Mouse (Mus musculus) embryonic facial prominence, embryonic 11.5 days (tissue): ENCODE data around the gene Fchsd2. TPM values are rescaled to one million over a fixed set of nuclear protein-coding genes. Genes with fewer than 3 reads are reported as not detected.

ENCODE experiments used
- ATAC-seq: fragments of 200-750 bp; cut with Nextera tagmentation; replicated peaks from 2 replicates; pipeline ENCODE4 v1.8.0; 2017; ENCODE audit warnings: low read depth; ENCODE audit not compliant: insufficient number of reproducible peaks, low FRiP score, low TSS enrichment
- DNase-seq: peaks from one replicate; pipeline ENCODE4 v3.0.0-alpha.2; 2015; ENCODE audit warnings: low spot score
- H3K27ac ChIP-seq: fragments of 300-500 bp; sonication (generic); replicated peaks from 2 replicates; pipeline ENCODE4 v1.5.1; 2014; ENCODE audit warnings: mild to moderate bottlenecking, low read depth, low read length, control low read depth
- H3K27me3 ChIP-seq: fragments of 300-500 bp; sonication (generic); 2 replicates; pipeline ENCODE4 v1.6.1; 2014; ENCODE audit warnings: mild to moderate bottlenecking, low read length, moderate library complexity, mixed read lengths; ENCODE audit not compliant: control insufficient read depth, insufficient read depth
- H3K36me3 ChIP-seq: fragments of 300-500 bp; sonication (generic); replicated peaks from 2 replicates; pipeline ENCODE4 v1.6.1; 2014; ENCODE audit warnings: low read depth, mild to moderate bottlenecking, low read length, moderate library complexity, mixed read lengths; ENCODE audit not compliant: control insufficient read depth, insufficient read depth
- H3K4me1 ChIP-seq: fragments of 300-500 bp; sonication (generic); 2 replicates; pipeline ENCODE4 v1.6.1; 2014; ENCODE audit warnings: low read length, mixed read lengths; ENCODE audit not compliant: control insufficient read depth, insufficient read depth
- H3K4me2 ChIP-seq: fragments of 300-500 bp; sonication (generic); 2 replicates; pipeline ENCODE4 v1.6.1; 2014; ENCODE audit warnings: low read depth, mild to moderate bottlenecking, control low read depth, low read length, moderate library complexity
- H3K4me3 ChIP-seq: fragments of 300-500 bp; sonication (generic); 2 replicates; pipeline ENCODE4 v1.5.1; 2014; ENCODE audit warnings: low read depth, low read length, control low read depth
- H3K9ac ChIP-seq: fragments of 300-500 bp; sonication (generic); replicated peaks from 2 replicates; pipeline ENCODE4 v1.6.1; 2014; ENCODE audit warnings: mild to moderate bottlenecking, control low read depth, low read length
- H3K9me3 ChIP-seq: fragments of 300-500 bp; sonication (generic); replicated peaks from 2 replicates; pipeline ENCODE4 v1.6.1; 2016; ENCODE audit warnings: mild to moderate bottlenecking, low read length, inconsistent platforms, mixed read lengths; ENCODE audit not compliant: control insufficient read depth
- WGBS: fragments of 180-500 bp; shearing (Covaris S2); extraction: QIAGEN DNeasy Blood & Tissue Kit; methylation state at CpG from one replicate; pipeline ENCODE4 v1.1.7; 2014; 5-methylcytosine and 5-hydroxymethylcytosine counted together
- polyA plus RNA-seq: library from polyadenylated mRNA; unstranded; fragments of >200 nt; fragmentation: Nextera tagmentation; extraction: Ambion mirVana; gene quantifications from 2 replicates; pipeline ENCODE4 v1.2.1, GENCODE M21; 2014

Fchsd2 gene
- polyA plus RNA-seq, 1 experiment from 2014 or later: 23.9 TPM

GRCm38 (mm10) chr7:101130646-101131045 lies 38.0 kb downstream of the Fchsd2 start:
- Histone ChIP-seq H3K4me2 (no peak overlapping the region), H3K27ac (no peak overlapping the region), H3K4me3 (no peak overlapping the region), H3K9ac (no peak overlapping the region), H3K9me3 (no peaks in the 10 kb centered on the region), H3K27me3 (no peaks in the 10 kb centered on the region), H3K36me3 (no peaks in the 10 kb centered on the region), H3K4me1 (no peaks in the 10 kb centered on the region)
- DNase-seq (no peak), ATAC-seq (no peak)
- 82% methylated on average over 3 of the region's 3 CpGs for WGBS

GRCm38 (mm10) chr7:101131281-101131680 lies 38.6 kb downstream of the Fchsd2 start:
- no peak for ATAC-seq
- H3K9me3 ChIP-seq: no peaks in the 10 kb centered on the region
- no peak for DNase-seq

GRCm38 (mm10) chr7:101133591-101133990 lies 40.9 kb downstream of the Fchsd2 start:
- H3K4me1 ChIP-seq: no peaks in the 10 kb centered on the region
- no peaks in the 10 kb centered on the region for H3K36me3 ChIP-seq
- 95% methylated on average over 2 of the region's 2 CpGs for WGBS
- no peaks in the 10 kb centered on the region for H3K27me3 ChIP-seq
- H3K9ac ChIP-seq: no peak overlapping the region
- H3K4me2 ChIP-seq: no peak overlapping the region
- no peaks in the 10 kb centered on the region for H3K9me3 ChIP-seq
- ATAC-seq: no peak
- DNase-seq: no peak
- no peak overlapping the region for H3K4me3 ChIP-seq
- no peak overlapping the region for H3K27ac ChIP-seq

More at GRCm38 (mm10) chr7:101131281-101131680, 38.6 kb downstream of the Fchsd2 start:
- WGBS: 81% methylated on average over 6 of the region's 6 CpGs
- no peaks in the 10 kb centered on the region for H3K4me1 ChIP-seq
- H3K4me2 ChIP-seq: no peak overlapping the region
- no peaks in the 10 kb centered on the region for H3K27me3 ChIP-seq
- H3K36me3 ChIP-seq: no peaks in the 10 kb centered on the region
- no peak overlapping the region for H3K9ac ChIP-seq
- H3K4me3 ChIP-seq: no peak overlapping the region
- H3K27ac ChIP-seq: no peak overlapping the region

- DNase-seq (no peak), ATAC-seq (no peak)
- Histone ChIP-seq H3K4me2 (no peak overlapping the region), H3K4me1 (no peaks in the 10 kb centered on the region), H3K27me3 (no peaks in the 10 kb centered on the region), H3K27ac (no peak overlapping the region), H3K4me3 (no peak overlapping the region), H3K9me3 (no peaks in the 10 kb centered on the region), H3K9ac (no peak overlapping the region), H3K36me3 (no peaks in the 10 kb centered on the region)
- 90% methylated on average over 2 of the region's 2 CpGs for WGBS
Measured at GRCm38 (mm10) chr7:101134117-101134516, 41.5 kb downstream of the Fchsd2 start.

GRCm38 (mm10) chr7:101138819-101139218 lies 46.2 kb downstream of the Fchsd2 start:
- H3K27ac ChIP-seq: no peak overlapping the region
- ATAC-seq: no peak
- 56% methylated on average over 1 of the region's 1 CpGs for WGBS

GRCm38 (mm10) chr7:101142907-101143306 lies 50.2 kb downstream of the Fchsd2 start:
- Histone ChIP-seq H3K9me3 (no peaks in the 10 kb centered on the region), H3K9ac (no peak overlapping the region), H3K27ac (no peak overlapping the region), H3K36me3 (no peaks in the 10 kb centered on the region), H3K4me1 (no peaks in the 10 kb centered on the region), H3K27me3 (no peaks in the 10 kb centered on the region), H3K4me2 (no peak overlapping the region), H3K4me3 (no peak overlapping the region)
- no peak for DNase-seq
- no peak for ATAC-seq
- 48% methylated on average over 2 of the region's 2 CpGs for WGBS

More at GRCm38 (mm10) chr7:101138819-101139218, 46.2 kb downstream of the Fchsd2 start:
- DNase-seq: no peak
- Histone ChIP-seq H3K9ac (no peak overlapping the region), H3K9me3 (no peaks in the 10 kb centered on the region), H3K4me3 (no peak overlapping the region), H3K4me2 (no peak overlapping the region), H3K4me1 (no peaks in the 10 kb centered on the region), H3K36me3 (no peaks in the 10 kb centered on the region), H3K27me3 (no peaks in the 10 kb centered on the region)

GRCm38 (mm10) chr7:101144222-101144621 lies 51.6 kb downstream of the Fchsd2 start:
- Histone ChIP-seq H3K27ac (no peak overlapping the region), H3K36me3 (no peaks in the 10 kb centered on the region), H3K4me3 (no peak overlapping the region), H3K9ac (no peak overlapping the region), H3K4me2 (no peak overlapping the region), H3K4me1 (no peaks in the 10 kb centered on the region), H3K9me3 (no peaks in the 10 kb centered on the region), H3K27me3 (no peaks in the 10 kb centered on the region)
- WGBS: 79% methylated on average over 2 of the region's 2 CpGs
- ATAC-seq (no peak), DNase-seq (no peak)

- WGBS: 73% methylated on average over 3 of the region's 3 CpGs
- Histone ChIP-seq H3K27ac (no peak overlapping the region), H3K4me1 (no peaks in the 10 kb centered on the region), H3K4me2 (no peak overlapping the region), H3K36me3 (no peaks in the 10 kb centered on the region), H3K9me3 (no peaks in the 10 kb centered on the region), H3K4me3 (no peak overlapping the region), H3K27me3 (no peaks in the 10 kb centered on the region), H3K9ac (no peak overlapping the region)
- ATAC-seq (no peak), DNase-seq (no peak)
Measured at GRCm38 (mm10) chr7:101149039-101149438, 56.4 kb downstream of the Fchsd2 start.
